Mouse (Mus musculus): ENCODE results near the gene Phlda3.

GRCm38 (mm10) chr1:135731393-135731792 is 34.5 kb upstream of the Phlda3 start:
- TF ChIP-seq CTCF (IDR thresholded peaks at IDR 0.05) (no peak), EP300 (IDR thresholded peaks at IDR 0.05) (no peak)
